ENCODE assay signal across 9 mouse cellular contexts in genomic region chr15:102350942-102351291, GRCm38 (mm10). TPM values are rescaled to one million over a fixed set of nuclear protein-coding genes. Genes with fewer than 3 reads are reported as not detected.
A peak's percentile ranks its signal among the peaks of the same experiment; 100 is the strongest.
DNase-seq lines count a peak whose midpoint lies in the region; ATAC-seq and TF ChIP-seq lines count a peak whose summit lies in the region.
"Had no signal": no experiment of that assay in that cellular context is flagged by ENCODE, and none has a peak within 500 bp of the region (broad histone marks: within the 10 kb centered on the region; RNA-seq: fewer than 3 reads in every experiment).

No protein-coding gene starts in this region.

- H3K36me3 ChIP-seq in heart, embryonic 10.5 days = peaks cover 23% of the 10 kb centered on the region
- H3K36me3 ChIP-seq in G1E (replicated peaks) = peaks cover 29% of the 10 kb centered on the region
- H3K36me3 ChIP-seq in hindbrain, embryonic 10.5 days = peaks cover 23% of the 10 kb centered on the region

- ATAC-seq in G1E (ENCODE audit: extremely low read depth, insufficient number of reproducible peaks, low FRiP score, poor library complexity, severe bottlenecking) = no peak
- peak; percentile 16; the same call in 1 of the 2 replicates for ATAC-seq in megakaryocyte-erythroid progenitor cell, adult 5-6 weeks (replicated peaks; ENCODE audit: low FRiP score, low TSS enrichment, poor library complexity, severe bottlenecking)
- ATAC-seq in frontal cortex, adult (ENCODE audit: low TSS enrichment) = no peak

- DNase-seq in heart, embryonic 10.5 days (ENCODE audit: low spot score) = no peak
- DNase-seq in heart, adult 18-20 months = no peak
- DNase-seq in G1E (ENCODE audit: low spot score) = no peak
- DNase-seq in hindbrain, embryonic 10.5 days (ENCODE audit: low spot score) = no peak
- no peak for DNase-seq in spleen, adult 18-20 months
- DNase-seq in c-Kit-positive CD71-positive TER-119-positive erythroid progenitor cells, embryonic 14.5 days (ENCODE audit: low spot score) = no peak

- TF ChIP-seq CTCF in G1E (IDR thresholded peaks at IDR 0.05; ENCODE audit: low read depth, low read length) = no peak

- peak overlapping the region; percentile 92 for H3K4me3 ChIP-seq in heart, embryonic 10.5 days
- peak overlapping the region; percentile 86 for H3K4me3 ChIP-seq in G1E (ENCODE audit: low read depth, low read length)
- H3K4me3 ChIP-seq in hindbrain, embryonic 10.5 days = peak overlapping the region; percentile 89

- H3K27me3 ChIP-seq in heart, embryonic 10.5 days (ENCODE audit: insufficient read depth, poor library complexity, severe bottlenecking) = peaks cover 3% of the 10 kb centered on the region
- peaks cover 16% of the 10 kb centered on the region for H3K27me3 ChIP-seq in G1E (ENCODE audit: insufficient read depth, low read length)
- H3K27me3 ChIP-seq in hindbrain, embryonic 10.5 days (ENCODE audit: insufficient read depth, poor library complexity, severe bottlenecking) = peaks cover under 1% of the 10 kb centered on the region; the same call in 1 of the 2 replicates

- H3K27ac ChIP-seq in heart, embryonic 10.5 days = peak overlapping the region; percentile 91
- peak overlapping the region; percentile 91 for H3K27ac ChIP-seq in hindbrain, embryonic 10.5 days

- WGBS in heart, embryonic 10.5 days = 8% methylated on average over 11 of the region's 11 CpGs
- 12% methylated on average over 11 of the region's 11 CpGs for WGBS in hindbrain, embryonic 10.5 days

- H3K9me3 ChIP-seq in heart, embryonic 10.5 days = no peaks in the 10 kb centered on the region
- H3K9me3 ChIP-seq in G1E (replicated peaks) = peaks cover 9% of the 10 kb centered on the region
- no peaks in the 10 kb centered on the region for H3K9me3 ChIP-seq in hindbrain, embryonic 10.5 days

- H3K4me1 ChIP-seq in heart, embryonic 10.5 days = peaks cover 23% of the 10 kb centered on the region
- peaks cover 24% of the 10 kb centered on the region for H3K4me1 ChIP-seq in G1E (ENCODE audit: insufficient read depth, low read depth, low read length)
- H3K4me1 ChIP-seq in hindbrain, embryonic 10.5 days (replicated peaks) = peaks cover 36% of the 10 kb centered on the region

RNA-seq across cellular contexts. Expression of gene Aaas, which starts 0.3 kb away (rescaled TPM):
- 87.7 and 96.4 TPM in 2 replicates for polyA plus RNA-seq in heart, embryonic 10.5 days (2016; fragmentation: Nextera tagmentation; extraction: Ambion mirVana)
- 10 to 100 TPM in 1 of 2 experiments, 1 to 10 TPM in 1; 9.8 to 12.1 TPM for total RNA-seq in heart, adult 18-20 months (2021)
- total RNA-seq in G1E (2014; fragmentation: Nextera tagmentation) = 187 and 217 TPM in 2 replicates
- 110 and 126 TPM in 2 replicates for total RNA-seq in G1E (2017)
- 199 and 288 TPM in 2 replicates for polyA plus RNA-seq in G1E (2012)
- 102 and 122 TPM in 2 replicates for polyA plus RNA-seq in hindbrain, embryonic 10.5 days (2016; fragmentation: Nextera tagmentation; extraction: Ambion mirVana)
- 145 and 165 TPM in 2 replicates for total RNA-seq in megakaryocyte-erythroid progenitor cell, adult 5-6 weeks (2014; fragmentation: Nextera tagmentation)
- 179 and 207 TPM in 2 replicates for total RNA-seq in megakaryocyte-erythroid progenitor cell, adult 5-6 weeks (2017)

RNA-seq across cellular contexts. Expression of gene Sp7, which starts 16.1 kb away (rescaled TPM):
- 0.37 and 1.5 TPM in 2 replicates for polyA plus RNA-seq in heart, embryonic 10.5 days (2016; fragmentation: Nextera tagmentation; extraction: Ambion mirVana)
- not detected for total RNA-seq in heart, adult 18-20 months (2021)
- total RNA-seq in G1E (2014; fragmentation: Nextera tagmentation) (not detected in 2 replicates), G1E (2017) (0.06 and 0.16 TPM in 2 replicates)
- polyA plus RNA-seq in G1E (2012) = not detected in 2 replicates
- 1.0 and 1.2 TPM in 2 replicates for polyA plus RNA-seq in hindbrain, embryonic 10.5 days (2016; fragmentation: Nextera tagmentation; extraction: Ambion mirVana)
- total RNA-seq in megakaryocyte-erythroid progenitor cell, adult 5-6 weeks (2014; fragmentation: Nextera tagmentation) = not detected in 2 replicates
- not detected in 2 replicates for total RNA-seq in megakaryocyte-erythroid progenitor cell, adult 5-6 weeks (2017)
- total RNA-seq: gastrocnemius, adult 18-20 months had no signal

RNA-seq across cellular contexts. Expression of gene Myg1, which starts 19.4 kb away (rescaled TPM):
- 80.5 and 94.3 TPM in 2 replicates for polyA plus RNA-seq in heart, embryonic 10.5 days (2016; fragmentation: Nextera tagmentation; extraction: Ambion mirVana)
- total RNA-seq in heart, adult 18-20 months (2021) = 10 to 100 TPM; 25.0 to 26.0 TPM
- total RNA-seq in G1E (2014; fragmentation: Nextera tagmentation) (37.5 and 45.9 TPM in 2 replicates), G1E (2017) (30.1 and 35.2 TPM in 2 replicates)
- 72.6 and 87.5 TPM in 2 replicates for polyA plus RNA-seq in G1E (2012)
- 119 and 120 TPM in 2 replicates for polyA plus RNA-seq in hindbrain, embryonic 10.5 days (2016; fragmentation: Nextera tagmentation; extraction: Ambion mirVana)
- 85.2 and 86.5 TPM in 2 replicates for total RNA-seq in megakaryocyte-erythroid progenitor cell, adult 5-6 weeks (2014; fragmentation: Nextera tagmentation)
- 60.8 and 73.8 TPM in 2 replicates for total RNA-seq in megakaryocyte-erythroid progenitor cell, adult 5-6 weeks (2017)

RNA-seq across cellular contexts. Expression of gene Pfdn5, which starts 25.0 kb away (rescaled TPM):
- polyA plus RNA-seq in heart, embryonic 10.5 days (2016; fragmentation: Nextera tagmentation; extraction: Ambion mirVana) = 260 and 282 TPM in 2 replicates
- 100 to 1,000 TPM; 340 to 348 TPM for total RNA-seq in heart, adult 18-20 months (2021)
- total RNA-seq in G1E (2014; fragmentation: Nextera tagmentation) = 113 and 119 TPM in 2 replicates
- 271 and 276 TPM in 2 replicates for total RNA-seq in G1E (2017)
- polyA plus RNA-seq in G1E (2012) = 13.6 and 23.0 TPM in 2 replicates
- 331 and 368 TPM in 2 replicates for polyA plus RNA-seq in hindbrain, embryonic 10.5 days (2016; fragmentation: Nextera tagmentation; extraction: Ambion mirVana)
- total RNA-seq in megakaryocyte-erythroid progenitor cell, adult 5-6 weeks (2014; fragmentation: Nextera tagmentation) = 210 and 293 TPM in 2 replicates
- 214 and 318 TPM in 2 replicates for total RNA-seq in megakaryocyte-erythroid progenitor cell, adult 5-6 weeks (2017)

RNA-seq across cellular contexts. Expression of gene Espl1, which starts 54.9 kb away (rescaled TPM):
- polyA plus RNA-seq in heart, embryonic 10.5 days (2016; fragmentation: Nextera tagmentation; extraction: Ambion mirVana) = 35.8 and 40.9 TPM in 2 replicates
- total RNA-seq in heart, adult 18-20 months (2021) = under 1 TPM; 0.54 to 0.92 TPM
- total RNA-seq in G1E (2014; fragmentation: Nextera tagmentation) (91.0 and 145 TPM in 2 replicates), G1E (2017) (15.8 and 23.8 TPM in 2 replicates)
- polyA plus RNA-seq in G1E (2012) = 33.1 and 35.5 TPM in 2 replicates
- polyA plus RNA-seq in hindbrain, embryonic 10.5 days (2016; fragmentation: Nextera tagmentation; extraction: Ambion mirVana) = 42.6 and 52.2 TPM in 2 replicates
- total RNA-seq in megakaryocyte-erythroid progenitor cell, adult 5-6 weeks (2014; fragmentation: Nextera tagmentation) = 54.5 and 68.3 TPM in 2 replicates
- total RNA-seq in megakaryocyte-erythroid progenitor cell, adult 5-6 weeks (2017) = 16.6 and 40.6 TPM in 2 replicates

Comparison
In these comparisons a context has a peak if more than half of its experiments do, and no peak if none do; other contexts are left out.
1. RNA of gene Aaas, which starts 0.3 kb away (total RNA-seq): 110 to 217 TPM in G1E and 145 to 207 TPM in megakaryocyte-erythroid progenitor cell, adult 5-6 weeks; 9.8 to 12.1 TPM in heart, adult 18-20 months; every median in the first group is over 4 times any median in the second.
2. Peak in every context shown above with its lines, with median percentiles within 50 percentile points of each other: H3K4me3 ChIP-seq.